Mouse (Mus musculus) retina, postnatal 7 days (tissue): ENCODE measurements at regions not wholly inside any gene's neighbourhood (a gene's known extent, or its start where the extent isn't known, plus 50 kb on each side); places are given as distances from the start of the nearest gene placed in this dataset.

ENCODE experiments used
- DNase-seq: peaks from one replicate; pipeline ENCODE4 v3.0.0-alpha.2; 2012; ENCODE audit warnings: low read depth, low spot score

DNA sequence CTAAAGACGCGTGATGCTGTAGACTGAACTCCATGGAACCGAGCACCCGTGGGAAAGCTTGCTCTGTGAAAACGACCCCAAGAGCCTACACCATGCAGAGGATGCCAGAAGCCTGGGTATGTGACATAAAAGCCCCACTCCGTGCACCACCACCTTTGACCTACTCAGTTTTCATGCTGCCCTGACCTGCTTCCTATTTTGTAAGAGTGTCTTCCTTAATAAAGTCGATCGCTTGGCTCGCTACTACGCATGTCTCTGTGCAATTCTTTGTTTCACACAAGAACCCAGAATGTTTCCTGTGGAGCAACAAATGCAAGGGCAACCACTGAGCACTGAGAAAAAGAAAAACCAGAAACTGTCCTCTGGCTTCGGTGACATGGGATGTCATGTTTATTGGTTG is 60.5 kb downstream of the Sec61b start:
- DNase-seq, result no peak

DNA sequence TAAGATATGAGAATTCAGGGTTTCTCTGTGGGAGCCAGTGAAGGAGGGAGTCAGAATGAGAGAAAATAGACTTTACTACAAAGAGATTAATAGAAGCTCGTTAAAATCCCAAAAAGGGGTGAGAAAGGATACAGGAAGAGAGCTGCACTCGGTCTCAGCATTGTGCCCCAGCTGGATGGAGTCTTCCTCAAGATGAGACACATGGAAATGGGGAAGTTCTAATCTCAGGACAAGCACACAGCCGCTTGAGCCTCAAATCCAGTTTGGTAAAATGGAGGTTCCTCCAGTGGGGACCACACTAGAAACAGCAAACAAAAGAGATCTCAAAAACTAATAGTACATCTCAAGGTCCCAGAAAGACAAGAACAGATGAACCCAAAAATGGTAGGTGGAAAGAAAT is 93.2 kb downstream of the Sec61b start:
- no peak for DNase-seq

DNA sequence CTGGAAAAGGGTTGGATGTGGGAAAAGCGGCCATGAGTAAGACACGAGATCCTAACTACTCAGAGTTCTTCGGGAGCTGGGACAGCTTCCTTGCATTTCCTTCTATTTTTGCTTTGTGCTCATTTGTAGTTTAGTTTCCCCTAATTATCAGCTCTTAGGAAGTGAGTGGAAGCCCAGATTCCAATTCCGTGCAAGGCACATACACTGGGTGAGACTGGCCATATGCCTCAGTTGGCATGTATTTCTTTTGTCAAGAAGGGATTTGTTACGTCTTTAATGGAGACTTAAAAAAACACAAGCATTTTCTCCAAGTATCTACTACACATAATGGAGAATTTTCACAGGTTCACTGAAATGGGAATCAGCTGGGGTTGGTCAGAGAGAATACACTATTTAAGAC is 96.4 kb downstream of the Sec61b start:
- DNase-seq, result no peak

DNA sequence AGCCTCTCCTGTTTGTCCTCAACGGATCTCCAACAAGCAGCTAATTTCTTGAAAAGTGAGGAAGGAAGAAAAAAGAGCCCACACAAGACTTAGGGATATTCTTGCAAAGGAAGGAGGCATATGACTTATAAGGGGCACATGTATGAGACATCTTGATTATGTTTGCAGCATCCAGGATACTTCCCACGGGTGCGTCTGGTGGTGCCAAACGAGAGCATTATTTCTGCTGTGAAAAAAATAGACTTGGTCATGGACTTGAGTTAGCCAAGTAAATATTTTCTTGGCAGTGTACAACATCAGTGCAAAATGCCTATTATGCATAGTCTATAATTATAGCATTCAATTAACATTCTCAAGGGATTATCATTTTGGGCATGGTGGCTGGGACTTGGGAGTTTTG is 101.6 kb downstream of the Sec61b start:
- DNase-seq, result no peak

DNA sequence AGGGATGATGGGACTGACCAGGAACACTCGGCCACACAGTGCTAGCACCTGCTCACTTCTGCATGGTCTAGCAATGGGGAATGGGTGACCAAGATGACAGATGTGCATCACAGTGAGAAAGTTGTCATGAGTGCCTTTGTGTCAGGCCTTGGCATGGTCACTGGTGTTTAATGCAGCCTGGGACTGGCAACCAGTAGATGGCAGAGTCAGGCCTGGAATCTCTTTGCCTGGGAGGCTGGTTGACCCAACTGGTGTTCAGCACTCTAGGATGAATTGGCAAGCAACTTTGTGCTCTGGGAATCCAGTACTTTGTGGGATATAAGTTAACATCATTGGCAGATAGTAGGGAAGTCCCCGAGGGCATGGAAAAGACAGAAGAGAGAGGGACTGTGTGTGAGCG is 103.0 kb downstream of the Sec61b start:
- no peak for DNase-seq

DNA sequence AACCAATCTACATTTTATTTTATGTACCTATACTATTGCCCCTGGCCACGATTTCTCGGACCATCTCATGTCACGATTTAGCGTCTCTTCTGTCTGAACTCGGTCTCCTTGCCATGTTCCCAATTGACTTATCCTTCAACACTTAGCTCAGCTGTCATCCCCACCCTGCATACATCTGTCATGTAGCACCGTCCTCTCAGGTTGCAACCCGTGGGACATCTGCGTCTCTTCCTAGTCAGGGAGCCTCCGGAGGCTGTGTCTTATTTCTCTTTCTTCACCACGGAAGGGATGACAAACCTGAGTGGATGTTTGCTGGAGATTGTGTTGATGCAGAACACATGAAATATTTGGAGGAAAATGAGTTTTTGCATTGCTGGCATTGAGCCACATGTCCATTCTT is 104.2 kb downstream of the Sec61b start:
- no peak for DNase-seq

DNA sequence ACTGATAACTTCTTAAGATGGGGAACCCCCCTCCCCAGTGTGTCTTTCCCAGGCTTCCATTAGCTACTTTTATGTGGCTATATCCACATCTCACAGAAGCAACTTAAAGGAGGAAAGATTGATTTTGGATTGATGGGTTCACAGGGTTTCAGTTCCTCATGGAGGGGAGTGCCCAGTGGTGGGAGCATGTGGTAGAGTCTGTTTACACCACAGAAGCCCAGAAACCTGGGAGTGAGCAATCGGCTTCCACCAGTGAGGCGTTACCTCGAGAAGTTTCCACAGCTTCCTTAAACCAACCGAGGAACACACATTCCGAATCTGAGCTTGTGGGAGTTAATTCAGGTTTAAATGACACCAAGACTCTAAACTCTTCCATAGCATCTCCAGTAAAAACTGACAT is 106.1 kb downstream of the Sec61b start:
- no peak for DNase-seq

DNA sequence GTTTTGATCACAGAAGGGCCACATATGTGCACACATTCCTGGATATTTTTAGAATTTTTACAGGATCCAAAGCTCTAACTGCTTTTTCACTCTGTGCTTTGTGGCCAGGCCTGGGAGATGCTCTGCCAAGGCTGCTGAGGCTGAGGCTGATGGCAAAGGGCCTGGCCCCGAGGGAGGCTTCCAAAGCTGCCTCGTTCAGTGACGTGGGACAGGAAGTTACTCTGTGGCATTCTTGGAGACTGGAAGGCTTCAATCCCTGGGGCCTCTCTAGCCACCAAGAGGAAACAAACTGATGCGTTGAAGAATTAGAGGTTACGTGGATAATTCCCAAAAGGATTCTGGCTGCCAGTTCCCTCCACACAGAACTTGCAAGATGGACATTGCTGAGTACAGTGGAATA is 112.8 kb downstream of the Sec61b start:
- DNase-seq, result no peak

DNA sequence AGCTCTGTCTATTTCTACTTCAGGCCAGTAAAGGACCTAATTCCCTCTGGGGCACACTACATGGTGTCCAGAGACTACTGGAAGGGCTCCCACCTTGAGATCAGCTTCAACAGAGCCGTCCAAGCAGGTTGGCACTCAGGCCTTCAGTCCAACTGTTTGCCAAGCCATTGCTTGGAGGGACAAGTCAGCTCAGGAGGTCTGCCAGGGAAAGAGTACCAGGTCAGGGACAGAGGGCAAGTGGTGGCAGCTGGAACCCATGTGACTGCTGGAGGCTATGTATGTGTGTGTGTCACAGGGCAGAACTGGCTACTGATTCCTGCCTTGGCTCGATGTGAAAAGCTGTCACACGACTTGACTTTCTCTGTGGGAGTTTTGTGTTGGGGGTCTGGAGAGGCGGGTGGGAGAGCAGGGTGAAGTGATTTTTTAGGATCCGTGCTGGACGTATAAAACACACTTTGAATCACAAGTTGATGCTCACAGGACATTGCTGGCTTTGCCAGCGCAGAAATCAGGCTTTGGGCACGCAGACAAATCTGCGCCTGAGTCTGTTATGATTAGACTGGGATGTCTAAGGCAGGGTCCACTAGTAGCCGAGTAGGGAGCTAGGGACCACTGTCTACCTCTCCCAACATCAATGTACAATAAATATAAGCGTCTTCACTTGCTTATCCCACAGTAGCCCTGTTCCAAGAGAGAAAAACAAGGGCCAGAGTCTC is 118.0 kb downstream of the Sec61b start:
- no peak for DNase-seq

DNA sequence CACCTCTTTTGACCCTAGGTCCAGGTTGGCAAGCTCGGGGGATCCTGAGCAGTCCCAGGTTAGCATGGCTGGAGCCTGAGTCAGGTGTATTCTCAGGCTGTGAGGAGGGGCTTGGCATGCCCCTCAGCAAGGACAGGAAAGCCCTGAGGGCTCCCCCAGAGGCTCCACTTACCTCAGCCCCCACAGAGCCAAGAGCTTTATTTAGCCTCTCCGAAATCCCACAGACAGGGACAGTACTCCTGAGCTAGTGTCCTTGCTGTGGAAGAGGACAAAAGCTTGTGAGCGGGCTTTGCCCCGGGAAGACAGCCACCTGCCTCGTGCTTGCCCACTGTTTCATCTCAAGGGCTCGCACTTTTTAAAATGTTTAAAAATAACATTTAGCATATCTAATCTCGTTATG is 118.7 kb downstream of the Sec61b start:
- no peak for DNase-seq

DNA sequence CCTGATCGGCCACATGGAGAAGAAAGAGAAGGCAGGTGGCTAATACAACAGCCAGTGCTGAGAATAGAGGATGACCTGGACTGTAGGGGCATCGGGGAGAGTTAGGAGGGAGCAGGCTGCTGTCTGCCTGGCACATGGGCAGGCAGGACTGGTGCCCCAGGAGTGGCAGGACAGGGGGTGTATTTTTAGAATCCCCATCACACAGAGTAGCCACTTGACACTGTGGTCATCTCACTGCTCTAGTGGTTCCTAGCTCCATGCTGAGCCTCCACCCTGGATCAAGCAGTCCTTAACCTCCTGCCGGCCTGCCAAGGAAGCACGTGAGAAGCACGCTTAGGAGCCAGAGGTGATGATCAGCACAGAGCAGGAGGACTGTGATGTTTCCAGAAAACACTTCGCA is 119.7 kb downstream of the Sec61b start:
- no peak for DNase-seq

DNA sequence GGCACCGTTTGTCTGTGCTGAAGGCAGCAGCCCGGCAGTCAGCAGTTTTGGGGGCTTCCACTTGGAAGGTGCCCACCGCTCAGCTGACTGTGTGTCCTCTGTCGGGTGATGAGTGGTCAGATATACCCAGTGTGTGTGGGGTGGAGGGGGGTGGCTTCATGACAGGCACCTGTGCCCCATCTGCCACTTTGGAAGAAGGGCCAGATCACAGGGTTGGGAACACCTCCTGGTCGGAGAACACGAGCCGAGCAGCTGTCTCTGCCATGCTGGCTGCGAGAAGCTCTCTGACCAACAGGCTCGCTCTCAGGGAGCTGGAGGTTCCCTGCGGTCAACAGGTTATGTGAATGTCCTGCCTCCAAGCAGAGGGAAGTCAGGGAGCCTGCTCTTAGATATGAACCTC is 121.4 kb downstream of the Sec61b start:
- DNase-seq, result no peak

DNA sequence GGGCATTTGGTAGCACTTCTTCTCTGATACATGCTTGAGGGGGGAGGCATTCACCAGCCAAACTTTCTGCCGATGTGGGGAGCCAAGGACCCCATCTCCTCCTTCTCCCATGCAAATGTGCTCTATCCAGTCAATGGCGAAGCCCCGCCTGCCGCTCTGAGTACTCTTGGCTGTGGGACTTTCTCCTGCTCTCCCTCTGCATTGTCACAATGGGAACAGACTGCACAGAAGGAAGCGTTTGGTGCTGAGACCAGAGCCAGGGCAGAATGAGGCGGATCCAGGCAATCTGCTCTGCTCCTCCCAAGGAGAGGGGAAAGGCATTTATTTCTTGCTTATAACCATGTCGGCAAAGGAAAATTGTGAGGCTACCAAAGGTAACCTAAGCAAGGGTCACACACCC is 123.1 kb downstream of the Sec61b start:
- no peak for DNase-seq

DNA sequence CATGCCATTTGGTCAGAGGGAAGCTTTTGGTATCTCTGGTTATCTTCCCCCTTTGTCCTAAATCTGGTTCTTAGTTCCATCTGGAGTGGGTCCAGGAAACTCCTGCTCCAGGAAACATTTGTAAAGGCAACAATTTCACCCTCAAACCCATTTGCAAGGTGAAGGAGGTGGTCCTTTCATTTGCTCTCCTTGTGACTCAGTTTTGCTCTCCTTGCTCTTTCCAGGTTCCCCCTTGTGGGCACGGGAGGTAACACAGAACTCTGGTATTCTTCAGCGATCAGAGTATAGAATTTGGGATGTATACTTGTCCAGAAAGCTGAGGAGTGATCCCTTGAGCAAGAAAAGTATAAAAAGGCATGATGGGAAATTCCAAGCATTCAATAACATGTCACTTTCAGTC is 123.8 kb downstream of the Sec61b start:
- DNase-seq, result peak; percentile 9

DNA sequence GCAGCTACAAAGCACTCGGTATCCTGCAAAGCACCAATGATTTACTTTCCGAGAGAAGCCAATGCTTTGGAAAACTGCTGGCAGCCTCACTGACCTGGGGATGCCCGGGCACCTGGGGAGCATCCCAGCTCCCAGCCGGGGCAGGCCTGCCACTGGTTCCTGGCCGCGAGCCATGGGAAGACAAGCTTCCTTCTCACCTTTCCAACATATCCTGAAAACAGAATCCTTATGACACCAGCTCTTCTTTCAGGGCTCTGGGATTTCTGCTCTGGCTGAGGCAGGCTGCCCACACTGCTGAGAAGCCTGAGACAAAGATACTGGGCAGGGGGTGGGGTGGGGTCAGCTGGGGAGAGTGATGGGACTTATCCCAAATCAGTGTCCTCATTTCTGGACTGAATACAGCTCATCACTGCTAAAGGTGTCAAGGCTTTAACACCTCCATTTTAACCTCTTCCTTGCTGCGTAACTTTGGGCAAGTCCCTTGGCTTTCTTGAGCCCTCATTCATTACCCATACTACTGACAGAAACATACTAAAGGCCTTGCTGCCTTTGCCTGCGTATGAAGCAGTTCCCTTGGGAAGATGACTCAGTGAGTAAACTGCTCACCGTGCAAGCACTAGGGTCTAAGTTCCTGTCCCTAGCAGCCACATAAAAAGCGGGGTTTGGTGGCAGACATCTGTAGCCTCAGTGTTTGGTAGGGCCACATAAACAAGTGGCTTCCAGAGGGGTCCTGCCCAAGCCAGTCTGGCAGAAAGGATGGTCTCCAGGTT is 127.0 kb downstream of the Sec61b start:
- DNase-seq, result no peak

DNA sequence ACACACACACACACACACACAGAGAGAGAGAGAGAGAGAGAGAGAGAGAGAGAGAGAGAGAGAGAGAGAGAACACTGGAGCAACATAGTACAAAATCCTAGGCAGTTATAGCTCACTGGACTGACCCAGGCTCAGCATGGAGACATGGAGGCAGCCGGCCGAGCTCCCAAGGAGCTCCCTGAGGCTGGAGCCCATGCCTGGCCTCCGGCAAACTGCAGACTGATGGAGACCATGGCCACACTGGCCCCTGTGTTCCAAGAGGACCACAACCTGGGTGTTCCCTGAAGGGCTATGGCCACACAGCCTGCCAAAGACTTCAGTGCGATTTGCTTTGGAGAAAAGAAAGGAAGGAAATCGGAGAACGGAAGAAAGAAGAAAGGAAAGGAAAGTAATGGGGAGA is 128.9 kb downstream of the Sec61b start:
- no peak for DNase-seq

DNA sequence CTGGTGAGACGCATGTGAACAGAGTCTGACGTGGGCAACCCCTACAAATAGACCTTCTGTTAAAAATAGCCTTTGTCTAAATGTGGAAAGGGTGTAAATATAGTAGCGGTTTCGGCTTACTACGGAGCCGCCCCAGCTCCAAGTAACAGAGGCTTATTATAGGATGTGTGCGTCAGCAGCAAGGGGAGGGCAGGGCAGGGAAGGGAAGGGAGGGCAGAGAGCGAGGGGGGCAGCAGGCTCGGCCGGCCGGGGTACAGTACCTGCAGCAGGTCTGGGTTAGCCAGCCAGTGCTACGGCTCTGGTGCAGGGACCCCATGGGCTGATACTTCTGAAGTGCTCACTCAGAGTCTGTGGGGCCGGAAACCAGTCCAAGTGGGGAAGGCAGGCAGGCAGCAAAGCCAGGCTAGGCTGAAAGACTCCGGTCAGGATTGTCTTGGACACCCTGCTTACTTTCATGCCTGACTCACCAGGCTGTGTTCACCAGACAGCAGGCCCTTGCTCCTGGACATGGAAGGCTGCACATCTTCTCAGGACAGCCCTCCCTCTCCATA is 129.5 kb downstream of the Sec61b start:
- no peak for DNase-seq

DNA sequence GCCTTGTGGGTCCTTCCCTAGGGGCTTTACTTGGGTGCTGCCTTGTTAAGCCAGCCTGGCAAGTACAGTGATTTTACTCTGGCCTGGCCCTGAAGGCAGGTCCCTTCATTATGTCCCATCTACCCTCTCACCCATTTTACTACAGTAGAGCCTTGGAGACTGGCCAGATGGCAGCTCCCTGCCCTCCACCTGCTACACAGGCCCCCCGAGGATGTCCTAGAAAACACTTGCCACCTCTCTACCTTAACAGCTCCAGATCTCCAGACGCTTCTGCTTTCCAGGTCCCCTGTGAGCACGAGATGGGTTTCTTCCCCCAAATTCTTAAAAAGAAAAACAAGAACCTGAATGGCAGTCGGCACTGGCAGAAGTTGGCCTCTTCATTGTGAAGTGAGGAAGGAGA is 131.2 kb downstream of the Sec61b start:
- DNase-seq, result no peak

DNA sequence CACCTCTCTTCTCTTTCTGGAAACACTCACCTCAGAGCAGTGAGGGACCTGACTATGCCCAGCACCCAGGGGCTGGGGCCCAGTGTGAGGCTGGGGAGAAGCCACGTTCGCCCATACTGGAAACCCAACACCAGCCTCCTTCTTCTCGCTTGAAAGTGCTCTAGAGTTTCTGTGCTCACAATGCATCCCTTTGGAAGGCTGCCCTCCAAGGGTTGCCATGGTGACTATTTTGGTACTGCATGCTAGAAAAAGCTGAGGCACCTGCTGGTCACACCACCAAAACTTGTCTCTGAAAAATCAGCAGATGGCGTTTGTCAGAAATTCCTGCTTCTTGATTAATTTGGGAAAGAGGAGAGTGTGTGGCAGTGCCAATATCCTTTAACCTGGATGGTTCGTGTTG is 134.2 kb downstream of the Sec61b start:
- no peak for DNase-seq

DNA sequence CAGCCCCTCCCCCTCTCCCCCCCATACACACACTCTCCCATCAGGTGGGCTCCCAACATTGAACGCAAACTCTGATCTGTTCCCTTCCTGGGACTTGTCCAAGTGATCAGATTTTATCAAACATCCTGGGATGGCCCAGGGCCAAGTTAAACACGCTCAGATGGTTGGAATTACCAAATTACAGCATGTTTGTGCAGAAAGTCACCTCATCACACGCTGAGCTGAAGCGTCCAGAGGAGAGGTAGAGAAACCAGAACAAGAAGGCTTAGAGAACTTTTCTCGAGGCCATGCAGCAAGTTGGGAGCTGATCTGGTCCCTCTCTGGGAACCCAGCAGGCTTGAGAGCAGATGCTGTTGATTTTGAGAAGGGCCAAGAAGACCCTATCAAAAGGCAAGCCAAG is 136.5 kb downstream of the Sec61b start:
- no peak for DNase-seq

DNA sequence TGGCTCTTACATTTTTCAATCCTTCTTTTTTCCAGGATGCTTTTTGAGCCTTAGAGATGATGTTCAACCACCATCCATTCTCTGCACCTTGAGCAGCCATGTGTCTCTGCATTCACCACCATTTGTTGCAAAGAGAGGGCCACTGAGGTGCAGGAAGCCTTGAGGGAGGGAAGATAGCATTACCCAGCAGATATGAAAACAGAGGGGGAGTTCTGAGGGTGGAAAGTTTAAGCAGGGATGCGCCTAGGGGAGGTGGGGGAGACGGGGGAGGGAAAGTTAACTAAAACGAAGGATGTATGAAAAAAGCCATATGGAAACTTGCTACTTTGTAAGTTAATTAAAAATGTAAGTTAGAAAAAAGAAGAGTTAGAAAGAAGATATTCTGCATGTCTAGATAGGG is 142.1 kb downstream of the Sec61b start:
- DNase-seq, result no peak

DNA sequence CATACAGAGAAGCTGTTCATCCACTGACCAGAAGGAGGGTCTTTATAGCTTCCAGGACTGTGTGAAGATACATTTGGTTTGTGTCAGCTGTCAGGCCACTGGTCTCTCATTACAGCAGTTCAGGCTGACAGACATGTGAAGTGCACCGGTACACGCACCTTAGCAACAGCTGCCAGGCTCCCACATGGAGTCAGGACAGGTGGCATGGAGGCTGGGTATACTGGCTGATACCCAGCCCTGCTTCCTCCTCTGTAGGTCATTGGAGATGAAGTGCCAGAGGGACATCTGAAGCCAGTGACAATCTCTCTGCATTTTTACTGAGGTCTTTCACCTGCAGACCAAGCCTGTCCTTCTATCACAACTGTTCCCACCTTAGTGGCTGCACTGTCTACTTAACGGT is 146.2 kb downstream of the Sec61b start:
- no peak for DNase-seq
